Mouse (Mus musculus): Measurements from ENCODE around the gene Dapp1. TPM values are rescaled to one million over a fixed set of nuclear protein-coding genes. Genes with fewer than 3 reads are reported as not detected.
A peak's percentile ranks its signal among the peaks of the same experiment; 100 is the strongest.
"Not testable (repeated sequence)": the region's sequence is repeated elsewhere in the genome, so short reads cannot be mapped to it uniquely, and the experiment has no call there.

Dapp1 gene
- polyA plus RNA-seq, 1 experiment from 2014 or later, result 1.8 TPM

- no peak overlapping the region for H3K27ac ChIP-seq
- no peak overlapping the region for H3K9ac ChIP-seq
- H3K36me3 ChIP-seq, result no peaks in the 10 kb centered on the region
- no peaks in the 10 kb centered on the region for H3K9me3 ChIP-seq
- no peak overlapping the region for H3K4me3 ChIP-seq
- ATAC-seq (ENCODE audit: low FRiP score), result no peak
- peaks cover 23% of the 10 kb centered on the region for H3K4me1 ChIP-seq (replicated peaks)
- no peaks in the 10 kb centered on the region for H3K27me3 ChIP-seq
- no peak overlapping the region for H3K4me2 ChIP-seq
- 75% methylated on average over 5 of the region's 5 CpGs for WGBS
Observed at GRCm38 (mm10) chr3:137978233-137978632, 3.1 kb downstream of the Dapp1 start.

- peak; percentile 68 for ATAC-seq (ENCODE audit: low FRiP score)
- H3K9ac ChIP-seq, result no peak overlapping the region
- H3K4me1 ChIP-seq (replicated peaks), result peaks cover 23% of the 10 kb centered on the region
- H3K27me3 ChIP-seq, result no peaks in the 10 kb centered on the region
- WGBS, result 21% methylated on average over 6 of the region's 6 CpGs
- H3K27ac ChIP-seq, result peak overlapping the region; percentile 64; the same call in 1 of the 2 replicates
- no peaks in the 10 kb centered on the region for H3K36me3 ChIP-seq
- no peaks in the 10 kb centered on the region for H3K9me3 ChIP-seq
- H3K4me3 ChIP-seq, result no peak overlapping the region
- no peak overlapping the region for H3K4me2 ChIP-seq
Observed at GRCm38 (mm10) chr3:137977629-137978041, 3.7 kb downstream of the Dapp1 start.

- H3K27me3 ChIP-seq, result no peaks in the 10 kb centered on the region
- no peaks in the 10 kb centered on the region for H3K9me3 ChIP-seq
- 26% methylated on average over 9 of the region's 9 CpGs for WGBS
- peak overlapping the region; percentile 64; the same call in 1 of the 2 replicates for H3K27ac ChIP-seq
- no peak overlapping the region for H3K4me2 ChIP-seq
- peaks cover 23% of the 10 kb centered on the region for H3K4me1 ChIP-seq (replicated peaks)
- H3K4me3 ChIP-seq, result no peak overlapping the region
- ATAC-seq (ENCODE audit: low FRiP score), result peak; percentile 86
- no peaks in the 10 kb centered on the region for H3K36me3 ChIP-seq
- H3K9ac ChIP-seq, result no peak overlapping the region
Observed at GRCm38 (mm10) chr3:137976943-137977628, 4.3 kb downstream of the Dapp1 start.

GRCm38 (mm10) chr3:137975856-137976423 is 5.4 kb downstream of the Dapp1 start:
- Histone ChIP-seq H3K36me3 (no peaks in the 10 kb centered on the region), H3K27ac (no peak overlapping the region), H3K4me3 (no peak overlapping the region), H3K4me2 (no peak overlapping the region), H3K4me1 (replicated peaks) (peaks cover 18% of the 10 kb centered on the region), H3K9me3 (no peaks in the 10 kb centered on the region), H3K9ac (no peak overlapping the region), H3K27me3 (no peaks in the 10 kb centered on the region)
- 91% methylated on average over 17 of the region's 17 CpGs for WGBS
- ATAC-seq (ENCODE audit: low FRiP score), result no peak

GRCm38 (mm10) chr3:137975435-137975834 is 5.9 kb downstream of the Dapp1 start:
- ATAC-seq (ENCODE audit: low FRiP score), result no peak
- no peak overlapping the region for H3K9ac ChIP-seq
- H3K36me3 ChIP-seq, result no peaks in the 10 kb centered on the region
- no peak overlapping the region for H3K4me2 ChIP-seq
- no peaks in the 10 kb centered on the region for H3K9me3 ChIP-seq
- 74% methylated on average over 7 of the region's 7 CpGs for WGBS
- no peaks in the 10 kb centered on the region for H3K27me3 ChIP-seq
- H3K4me1 ChIP-seq (replicated peaks), result peaks cover 18% of the 10 kb centered on the region
- no peak overlapping the region for H3K4me3 ChIP-seq
- no peak overlapping the region for H3K27ac ChIP-seq

GRCm38 (mm10) chr3:137974306-137974705 is 7.0 kb downstream of the Dapp1 start:
- ATAC-seq (ENCODE audit: low FRiP score), result no peak
- H3K9me3 ChIP-seq, result no peaks in the 10 kb centered on the region
- 88% methylated on average over 8 of the region's 8 CpGs for WGBS
- no peaks in the 10 kb centered on the region for H3K27me3 ChIP-seq
- H3K4me3 ChIP-seq, result no peak overlapping the region
- H3K4me1 ChIP-seq (replicated peaks), result peaks cover 18% of the 10 kb centered on the region
- no peak overlapping the region for H3K4me2 ChIP-seq
- no peak overlapping the region for H3K9ac ChIP-seq
- no peak overlapping the region for H3K27ac ChIP-seq
- H3K36me3 ChIP-seq, result no peaks in the 10 kb centered on the region

GRCm38 (mm10) chr3:137972989-137973388 is 8.4 kb downstream of the Dapp1 start:
- H3K4me1 ChIP-seq (replicated peaks), result peaks cover 18% of the 10 kb centered on the region
- ATAC-seq (ENCODE audit: low FRiP score), result no peak
- H3K9me3 ChIP-seq, result no peaks in the 10 kb centered on the region
- H3K27ac ChIP-seq, result no peak overlapping the region
- H3K4me2 ChIP-seq, result no peak overlapping the region
- 98% methylated on average over 7 of the region's 7 CpGs for WGBS
- H3K9ac ChIP-seq, result no peak overlapping the region
- H3K4me3 ChIP-seq, result no peak overlapping the region
- no peaks in the 10 kb centered on the region for H3K27me3 ChIP-seq
- H3K36me3 ChIP-seq, result no peaks in the 10 kb centered on the region

- no peak overlapping the region for H3K4me2 ChIP-seq
- H3K27me3 ChIP-seq, result no peaks in the 10 kb centered on the region
- no peak overlapping the region for H3K27ac ChIP-seq
- H3K9ac ChIP-seq, result no peak overlapping the region
- 80% methylated on average over 5 of the region's 5 CpGs for WGBS
- peaks cover 12% of the 10 kb centered on the region for H3K4me1 ChIP-seq (replicated peaks)
- H3K4me3 ChIP-seq, result no peak overlapping the region
- ATAC-seq (ENCODE audit: low FRiP score), result no peak
- no peaks in the 10 kb centered on the region for H3K36me3 ChIP-seq
- no peaks in the 10 kb centered on the region for H3K9me3 ChIP-seq
Observed at GRCm38 (mm10) chr3:137972224-137972623, 9.1 kb downstream of the Dapp1 start.

GRCm38 (mm10) chr3:137969951-137970350 is 11.4 kb downstream of the Dapp1 start:
- no peak for ATAC-seq (ENCODE audit: low FRiP score)

GRCm38 (mm10) chr3:137968820-137969486 is 12.4 kb downstream of the Dapp1 start:
- no peak overlapping the region for H3K4me2 ChIP-seq
- no peak overlapping the region for H3K9ac ChIP-seq
- no peaks in the 10 kb centered on the region for H3K9me3 ChIP-seq
- no peak overlapping the region for H3K27ac ChIP-seq
- H3K4me1 ChIP-seq (replicated peaks), result no peaks in the 10 kb centered on the region
- no peak overlapping the region for H3K4me3 ChIP-seq
- no peaks in the 10 kb centered on the region for H3K27me3 ChIP-seq
- H3K36me3 ChIP-seq, result no peaks in the 10 kb centered on the region
- no peak for ATAC-seq (ENCODE audit: low FRiP score)
- 92% methylated on average over 9 of the region's 9 CpGs for WGBS

More at GRCm38 (mm10) chr3:137969951-137970350, 11.4 kb downstream of the Dapp1 start:
- no peaks in the 10 kb centered on the region for H3K27me3 ChIP-seq
- H3K4me1 ChIP-seq (replicated peaks), result no peaks in the 10 kb centered on the region
- no peaks in the 10 kb centered on the region for H3K36me3 ChIP-seq
- no peaks in the 10 kb centered on the region for H3K9me3 ChIP-seq
- 41% methylated on average over 12 of the region's 12 CpGs for WGBS
- H3K9ac ChIP-seq, result peak overlapping the region; percentile 29; the same call in 1 of the 2 replicates
- peak overlapping the region; percentile 30 for H3K4me2 ChIP-seq
- H3K27ac ChIP-seq, result no peak overlapping the region
- H3K4me3 ChIP-seq, result peak overlapping the region; percentile 27

- ATAC-seq (ENCODE audit: low FRiP score), result no peak
- no peak overlapping the region for H3K4me3 ChIP-seq
- H3K9me3 ChIP-seq, result no peaks in the 10 kb centered on the region
- H3K27ac ChIP-seq, result no peak overlapping the region
- no peaks in the 10 kb centered on the region for H3K27me3 ChIP-seq
- peaks cover 4% of the 10 kb centered on the region; the same call in 1 of the 2 replicates for H3K4me1 ChIP-seq (replicated peaks)
- H3K4me2 ChIP-seq, result no peak overlapping the region
- H3K36me3 ChIP-seq, result no peaks in the 10 kb centered on the region
- H3K9ac ChIP-seq, result no peak overlapping the region
- 88% methylated on average over 14 of the region's 14 CpGs for WGBS
Observed at GRCm38 (mm10) chr3:137968105-137968819, 13.1 kb downstream of the Dapp1 start.

- not testable (repeated sequence) for H3K4me3 ChIP-seq; H3K9ac ChIP-seq; ATAC-seq (ENCODE audit: low FRiP score); H3K36me3 ChIP-seq; H3K27ac ChIP-seq; H3K4me1 ChIP-seq (replicated peaks); H3K9me3 ChIP-seq; H3K27me3 ChIP-seq; H3K4me2 ChIP-seq
- 64% methylated on average over 1 of the region's 1 CpGs for WGBS
Observed at GRCm38 (mm10) chr3:137964014-137964413, 17.3 kb downstream of the Dapp1 start.

Measured in hindbrain, embryonic 13.5 days (tissue).